ENCODE assay signal across 8 mouse cellular contexts in genomic region chr7:16982859-16983568, GRCm38 (mm10). TPM values are rescaled to one million over a fixed set of nuclear protein-coding genes. Genes with fewer than 3 reads are reported as not detected.
DNase-seq lines count a peak whose midpoint lies in the region; ATAC-seq and TF ChIP-seq lines count a peak whose summit lies in the region.

Gm42372 (plus strand) TSS chr7:16983086.

- peaks cover 10% of the 10 kb centered on the region for H3K4me1 ChIP-seq in forebrain, embryonic 14.5 days (ENCODE audit: control insufficient read depth, insufficient read depth, low read length)
- H3K4me1 ChIP-seq in intestine, embryonic 16.5 days (ENCODE audit: control insufficient read depth, insufficient read depth, low read length) = peaks cover 16% of the 10 kb centered on the region; the same call in 1 of the 2 replicates
- H3K4me1 ChIP-seq in limb, embryonic 14.5 days (ENCODE audit: control insufficient read depth, insufficient read depth, low read length) = peaks cover 31% of the 10 kb centered on the region
- peaks cover 34% of the 10 kb centered on the region for H3K4me1 ChIP-seq in neural tube, embryonic 12.5 days

- no peak for TF ChIP-seq POLR2A in limb, embryonic 14.5 days (IDR thresholded peaks at IDR 0.05; ENCODE audit: borderline replicate concordance, extremely low read depth, insufficient read depth, insufficient read length)

- H3K9me3 ChIP-seq in forebrain, embryonic 14.5 days (replicated peaks; ENCODE audit: control insufficient read depth, low read length) = no peaks in the 10 kb centered on the region
- H3K9me3 ChIP-seq in intestine, embryonic 16.5 days (ENCODE audit: control insufficient read depth, low read length) = no peaks in the 10 kb centered on the region
- no peaks in the 10 kb centered on the region for H3K9me3 ChIP-seq in limb, embryonic 14.5 days (ENCODE audit: control insufficient read depth, low read length)
- H3K9me3 ChIP-seq in neural tube, embryonic 12.5 days = no peaks in the 10 kb centered on the region

- peak within 1 kb of the TSS; percentile 50 for H3K4me2 ChIP-seq in forebrain, embryonic 14.5 days (ENCODE audit: low read length)
- no peak within 1 kb of the TSS for H3K4me2 ChIP-seq in intestine, embryonic 16.5 days (ENCODE audit: low read depth, low read length)
- peak within 1 kb of the TSS; percentile 39 for H3K4me2 ChIP-seq in limb, embryonic 14.5 days (replicated peaks; ENCODE audit: low read depth, low read length, severe bottlenecking)
- H3K4me2 ChIP-seq in neural tube, embryonic 12.5 days (replicated peaks) = peak within 1 kb of the TSS; percentile 75

- peak; percentile 53 for DNase-seq in adrenal gland, postnatal 10 days
- no peak for DNase-seq in adrenal gland, adult 8-10 months
- peak; percentile 82 for DNase-seq in cerebellum, adult 11 months
- DNase-seq in forebrain, embryonic 14.5 days (ENCODE audit: low spot score) = peak; percentile 95
- peak; percentile 26 for DNase-seq in limb, embryonic 14.5 days (ENCODE audit: low spot score)
- DNase-seq in thymus, postnatal 10 days (ENCODE audit: low spot score in 2 of 2) = peak; percentile 85 to 87

- H3K4me3 ChIP-seq in forebrain, embryonic 14.5 days (ENCODE audit: low read depth, low read length) = peak within 1 kb of the TSS; percentile 24
- H3K4me3 ChIP-seq in intestine, embryonic 16.5 days (ENCODE audit: low read length) = 0 out of 2 replicates have a peak within 1 kb of the TSS, but pooled peaks have one; percentile 5
- H3K4me3 ChIP-seq in limb, embryonic 14.5 days (replicated peaks; ENCODE audit: low read length) = peak within 1 kb of the TSS; percentile 14; the same call in 1 of the 2 replicates
- peak within 1 kb of the TSS; percentile 31 for H3K4me3 ChIP-seq in neural tube, embryonic 12.5 days

- H3K27ac ChIP-seq in forebrain, embryonic 14.5 days (ENCODE audit: low read depth, low read length) = peak within 1 kb of the TSS; percentile 11; the same call in 1 of the 2 replicates
- H3K27ac ChIP-seq in intestine, embryonic 16.5 days (ENCODE audit: low read length) = no peak within 1 kb of the TSS
- H3K27ac ChIP-seq in limb, embryonic 14.5 days (replicated peaks; ENCODE audit: low read depth, low read length) = no peak within 1 kb of the TSS
- no peak within 1 kb of the TSS for H3K27ac ChIP-seq in neural tube, embryonic 12.5 days

- WGBS in forebrain, embryonic 14.5 days = 19% methylated on average over 26 of the region's 26 CpGs
- WGBS in intestine, embryonic 16.5 days = 32% methylated on average over 26 of the region's 26 CpGs
- 22% methylated on average over 26 of the region's 26 CpGs for WGBS in limb, embryonic 14.5 days
- 19% methylated on average over 26 of the region's 26 CpGs for WGBS in neural tube, embryonic 12.5 days

- peak; percentile 81 for ATAC-seq in forebrain, embryonic 14.5 days
- ATAC-seq in intestine, embryonic 16.5 days = no peak
- peak; percentile 23; the same call in 1 of the 2 replicates for ATAC-seq in limb, embryonic 14.5 days (ENCODE audit: low FRiP score, low read depth)
- peak; percentile 85 for ATAC-seq in neural tube, embryonic 12.5 days (ENCODE audit: low FRiP score, low read depth)

- H3K36me3 ChIP-seq in forebrain, embryonic 14.5 days (ENCODE audit: control insufficient read depth, insufficient read depth, low read length) = no peaks in the 10 kb centered on the region
- H3K36me3 ChIP-seq in intestine, embryonic 16.5 days (ENCODE audit: control insufficient read depth, insufficient read depth, low read length) = no peaks in the 10 kb centered on the region
- no peaks in the 10 kb centered on the region for H3K36me3 ChIP-seq in limb, embryonic 14.5 days (ENCODE audit: control insufficient read depth, insufficient read depth, low read length)
- H3K36me3 ChIP-seq in neural tube, embryonic 12.5 days = no peaks in the 10 kb centered on the region

- H3K27me3 ChIP-seq in forebrain, embryonic 14.5 days (replicated peaks; ENCODE audit: control insufficient read depth, insufficient read depth, low read length) = no peaks in the 10 kb centered on the region
- no peaks in the 10 kb centered on the region for H3K27me3 ChIP-seq in intestine, embryonic 16.5 days (replicated peaks; ENCODE audit: control insufficient read depth, insufficient read depth, low read length)
- H3K27me3 ChIP-seq in limb, embryonic 14.5 days (ENCODE audit: control insufficient read depth, insufficient read depth, low read length) = no peaks in the 10 kb centered on the region
- H3K27me3 ChIP-seq in neural tube, embryonic 12.5 days (replicated peaks) = no peaks in the 10 kb centered on the region

- H3K9ac ChIP-seq in forebrain, embryonic 14.5 days (ENCODE audit: low read length) = peak within 1 kb of the TSS; percentile 47
- H3K9ac ChIP-seq in intestine, embryonic 16.5 days (ENCODE audit: low read depth, low read length) = no peak within 1 kb of the TSS
- 0 out of 2 replicates have a peak within 1 kb of the TSS, but pooled peaks have one; percentile 25 for H3K9ac ChIP-seq in limb, embryonic 14.5 days (ENCODE audit: low read depth, low read length, severe bottlenecking)
- H3K9ac ChIP-seq in neural tube, embryonic 12.5 days = peak within 1 kb of the TSS; percentile 38; the same call in 1 of the 2 replicates

RNA-seq across cellular contexts. Expression of gene Gm42372, which starts in this region (rescaled TPM):
- 1 to 10 TPM; 1.3 to 1.8 TPM for total RNA-seq in adrenal gland, postnatal 10 days (2021)
- 1 to 10 TPM; 2.3 to 3.1 (median 2.7) TPM for total RNA-seq in adrenal gland, adult 8-10 months (2022)
- polyA plus RNA-seq in forebrain, embryonic 14.5 days (2014; fragmentation: Nextera tagmentation; extraction: Ambion mirVana) = 3.8 and 3.9 TPM in 2 replicates
- polyA plus RNA-seq in intestine, embryonic 16.5 days (2015; fragmentation: Nextera tagmentation; extraction: Ambion mirVana) = 0.23 and 0.32 TPM in 2 replicates
- polyA plus RNA-seq in limb, embryonic 14.5 days (2012; rRNA removed) = 0.29 and 0.34 TPM in 2 replicates
- polyA plus RNA-seq in limb, embryonic 14.5 days (2014; fragmentation: Nextera tagmentation; extraction: Ambion mirVana) = 0.17 and 0.23 TPM in 2 replicates
- polyA plus RNA-seq in neural tube, embryonic 12.5 days (2016; fragmentation: Nextera tagmentation; extraction: Ambion mirVana) = 1.5 and 2.0 TPM in 2 replicates

Comparison
In these comparisons a context has a peak if more than half of its experiments do, and no peak if none do; other contexts are left out.
1. Peak in DNase-seq, ATAC-seq, H3K4me3 ChIP-seq, H3K9ac ChIP-seq and H3K4me2 ChIP-seq in limb, embryonic 14.5 days; RNA of the gene not detected or under 1 TPM.